Mouse (Mus musculus) lung, embryonic 16.5 days (tissue): Measurements from ENCODE around the gene Pi4k2b. TPM values are rescaled to one million over a fixed set of nuclear protein-coding genes. Genes with fewer than 3 reads are reported as not detected.

ENCODE experiments used
- ATAC-seq: fragments of 200-750 bp; cut with Nextera tagmentation; 2 replicates; pipeline ENCODE4 v1.8.0; 2017; ENCODE audit warnings: low read depth, mild to moderate bottlenecking, moderate library complexity
- H3K27ac ChIP-seq: fragments of 300-500 bp; sonication (generic); 2 replicates; pipeline ENCODE4 v1.5.1; 2014; ENCODE audit warnings: mild to moderate bottlenecking, control low read depth, low read length
- H3K27me3 ChIP-seq: fragments of 300-500 bp; sonication (generic); 2 replicates; pipeline ENCODE4 v1.6.1; 2014; ENCODE audit warnings: low read depth, low read length, mixed read lengths; ENCODE audit not compliant: control insufficient read depth, insufficient read depth
- H3K36me3 ChIP-seq: fragments of 300-500 bp; sonication (generic); 2 replicates; pipeline ENCODE4 v1.6.1; 2014; ENCODE audit warnings: low read length; ENCODE audit not compliant: control insufficient read depth, insufficient read depth
- H3K4me1 ChIP-seq: fragments of 300-500 bp; sonication (generic); replicated peaks from 2 replicates; pipeline ENCODE4 v1.6.1; 2014; ENCODE audit warnings: low read length, mixed read lengths; ENCODE audit not compliant: control insufficient read depth, insufficient read depth
- H3K4me2 ChIP-seq: fragments of 300-500 bp; sonication (generic); 2 replicates; pipeline ENCODE4 v1.6.1; 2014; ENCODE audit warnings: low read depth, low read length, control low read depth
- H3K4me3 ChIP-seq: fragments of 300-500 bp; sonication (generic); 2 replicates; pipeline ENCODE4 v1.5.1; 2014; ENCODE audit warnings: mild to moderate bottlenecking, low read length, control low read depth
- H3K9ac ChIP-seq: fragments of 300-500 bp; sonication (generic); 2 replicates; pipeline ENCODE4 v1.6.1; 2014; ENCODE audit warnings: low read length, control low read depth
- H3K9me3 ChIP-seq: fragments of 300-500 bp; sonication (generic); 2 replicates; pipeline ENCODE4 v1.6.1; 2016; ENCODE audit warnings: low read length; ENCODE audit not compliant: control insufficient read depth
- WGBS: fragments of 180-500 bp; shearing (Covaris S2); extraction: QIAGEN DNeasy Blood & Tissue Kit; methylation state at CpG from one replicate; pipeline ENCODE4 v1.1.7; 2014; 5-methylcytosine and 5-hydroxymethylcytosine counted together
- polyA plus RNA-seq: library from polyadenylated mRNA; unstranded; fragments of >200 nt; fragmentation: Nextera tagmentation; extraction: Ambion mirVana; gene quantifications from 2 replicates; pipeline ENCODE4 v1.2.1, GENCODE M21; 2015

The Pi4k2b gene
- polyA plus RNA-seq, 1 experiment from 2014 or later, result 38.9 TPM

DNA sequence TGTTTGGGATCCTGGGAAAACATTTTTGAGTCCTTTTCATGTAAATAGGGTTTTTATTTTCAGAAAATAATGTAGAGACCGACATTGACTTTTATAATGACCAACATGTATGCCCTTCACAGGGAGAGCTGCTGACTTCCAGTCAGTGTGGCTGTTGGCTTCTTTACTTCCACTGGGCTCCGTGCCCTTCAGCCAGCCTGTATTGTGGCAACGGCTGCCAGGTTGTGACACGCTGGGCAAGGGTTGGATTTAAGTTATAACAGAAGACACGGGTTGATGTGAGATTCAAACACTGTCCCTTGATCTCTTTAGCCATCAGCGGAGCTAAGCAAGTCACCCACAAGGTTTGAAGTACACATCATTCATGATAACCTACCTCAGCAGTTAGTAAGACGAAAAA is 77.3 kb downstream of the Pi4k2b start:
- ATAC-seq, result no peak
- Histone ChIP-seq H3K27ac (no peak overlapping the region), H3K4me3 (no peak overlapping the region), H3K36me3 (peaks cover 11% of the 10 kb centered on the region), H3K4me2 (no peak overlapping the region), H3K27me3 (no peaks in the 10 kb centered on the region), H3K9me3 (no peaks in the 10 kb centered on the region), H3K9ac (no peak overlapping the region), H3K4me1 (no peaks in the 10 kb centered on the region)
- WGBS, result 88% methylated on average over 7 of the region's 7 CpGs

Other genes starting within 250 kb of the Pi4k2b start
- gene Lgi2, start 175.1 kb upstream of the Pi4k2b start, polyA plus RNA-seq, result 1.4 and 1.6 TPM in 2 replicates
- 9.7 and 10.2 TPM in 2 replicates for gene Sepsecs, start 71.9 kb upstream of the Pi4k2b start, polyA plus RNA-seq
- gene Zcchc4, start 33.8 kb downstream of the Pi4k2b start, polyA plus RNA-seq, result 14.1 and 16.2 TPM in 2 replicates
- 103 TPM in 2 replicates for gene Anapc4, start 92.4 kb downstream of the Pi4k2b start, polyA plus RNA-seq